Mouse (Mus musculus) E14TG2a.4 (cell line): ENCODE results near the gene Mras.

Source experiments
- CTCF ChIP-seq: conservative IDR thresholded peaks from 2 replicates; pipeline ENCODE4 v1.5.1; 2014; ENCODE audit warnings: low read length
- POU5F1 ChIP-seq: IDR thresholded peaks from 2 replicates; pipeline ENCODE4 v1.6.1; 2014; ENCODE audit warnings: low read length, borderline replicate concordance

DNA sequence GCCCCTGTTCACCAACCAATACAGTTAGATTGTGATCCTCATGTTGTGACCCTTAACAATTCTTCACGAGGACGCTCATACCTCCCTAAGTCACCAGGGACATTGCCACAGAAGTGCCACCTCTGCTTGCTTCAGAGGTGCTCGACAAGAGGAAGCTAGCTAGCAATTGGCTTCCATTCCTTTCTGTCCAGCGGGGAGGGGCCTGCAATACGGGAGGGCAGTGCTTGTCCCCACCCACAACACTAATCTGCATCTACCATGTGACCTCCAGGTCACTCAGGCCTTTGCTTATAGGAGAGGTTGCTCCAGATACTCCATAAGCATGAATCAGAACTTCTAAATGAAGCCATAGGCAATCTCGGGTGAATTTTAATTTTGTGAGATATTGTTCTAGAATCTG is 83.8 kb downstream of the Mras start:
- TF ChIP-seq CTCF (no peak), POU5F1 (no peak)
